Mouse (Mus musculus) forebrain, embryonic 10.5 days (tissue): ENCODE data around the gene Anp32a. TPM values are rescaled to one million over a fixed set of nuclear protein-coding genes. Genes with fewer than 3 reads are reported as not detected.

ENCODE experiments used
- DNase-seq: peaks from one replicate; pipeline ENCODE4 v3.0.0-alpha.2; 2017; ENCODE audit warnings: low spot score; ENCODE audit errors: extremely low spot score
- H3K27ac ChIP-seq: fragments of 300-500 bp; sonication (generic); 2 replicates; pipeline ENCODE4 v1.5.1; 2016; ENCODE audit warnings: mild to moderate bottlenecking
- H3K27me3 ChIP-seq: fragments of 300-500 bp; sonication (generic); 2 replicates; pipeline ENCODE4 v1.6.1; 2016; ENCODE audit warnings: mild to moderate bottlenecking; ENCODE audit not compliant: poor library complexity, severe bottlenecking
- H3K36me3 ChIP-seq: fragments of 300-500 bp; sonication (generic); replicated peaks from 2 replicates; pipeline ENCODE4 v1.6.1; 2016; ENCODE audit warnings: mild to moderate bottlenecking, moderate library complexity
- H3K4me1 ChIP-seq: fragments of 300-500 bp; sonication (generic); 2 replicates; pipeline ENCODE4 v1.6.1; 2016
- H3K4me3 ChIP-seq: fragments of 300-500 bp; sonication (generic); 2 replicates; pipeline ENCODE4 v1.5.1; 2016; ENCODE audit warnings: mild to moderate bottlenecking, moderate library complexity
- H3K9me3 ChIP-seq: fragments of 300-500 bp; sonication (generic); 2 replicates; pipeline ENCODE4 v1.6.1; 2016; ENCODE audit warnings: mild to moderate bottlenecking, moderate library complexity
- WGBS: fragments of 180-500 bp; shearing (Covaris S2); methylation state at CpG from one replicate; pipeline ENCODE4 v1.1.7; 2016; 5-methylcytosine and 5-hydroxymethylcytosine counted together
- polyA plus RNA-seq: library from polyadenylated mRNA; unstranded; fragments of >200 nt; fragmentation: Nextera tagmentation; extraction: Ambion mirVana; gene quantifications from 2 replicates; pipeline ENCODE4 v1.2.1, GENCODE M21; 2016

The Anp32a gene
- polyA plus RNA-seq, 1 experiment from 2014 or later, result 224 TPM

DNA sequence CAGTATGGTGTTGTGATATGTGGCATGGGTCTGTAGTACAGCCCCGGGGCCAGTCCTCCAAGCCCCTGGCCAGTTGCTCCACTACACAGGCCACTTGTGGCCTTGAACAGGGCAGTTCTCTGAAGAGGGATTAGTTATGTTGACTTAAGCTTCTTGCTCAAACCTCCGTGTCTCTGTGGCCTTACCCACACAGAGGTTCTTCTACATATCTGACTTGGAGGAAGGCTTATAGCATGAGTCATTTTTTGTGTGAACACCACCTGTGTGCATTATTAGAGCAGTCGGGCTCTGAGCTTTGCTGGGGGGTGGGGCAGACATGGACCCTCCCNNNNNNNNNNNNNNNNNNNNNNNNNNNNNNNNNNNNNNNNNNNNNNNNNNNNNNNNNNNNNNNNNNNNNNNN lies 33.2 kb downstream of the Anp32a start:
- Histone ChIP-seq H3K4me3 (no peak overlapping the region), H3K36me3 (peaks cover 94% of the 10 kb centered on the region), H3K27ac (no peak overlapping the region), H3K4me1 (peaks cover 45% of the 10 kb centered on the region), H3K27me3 (no peaks in the 10 kb centered on the region), H3K9me3 (no peaks in the 10 kb centered on the region)
- 81% methylated on average over 3 of the region's 3 CpGs for WGBS
- DNase-seq, result no peak

DNA sequence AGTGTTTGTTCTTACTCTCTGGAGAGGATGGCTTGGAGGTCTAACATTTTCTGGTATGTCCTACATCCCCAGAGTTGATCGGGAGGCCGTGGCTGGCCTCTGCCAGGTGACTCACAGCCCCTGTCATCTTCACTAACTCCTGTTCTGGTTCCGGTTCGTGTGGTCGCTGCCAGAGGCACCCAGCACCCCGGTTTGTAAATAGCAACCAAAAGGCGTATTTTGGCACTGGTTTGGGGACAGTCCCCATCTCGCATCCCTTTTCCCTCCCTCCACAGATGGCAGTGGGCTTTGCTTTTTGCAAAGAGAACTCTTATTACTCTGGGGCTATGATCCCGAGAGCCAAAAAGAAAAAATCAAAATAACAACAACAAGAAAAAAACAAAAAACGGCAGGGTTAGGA lies 36.8 kb downstream of the Anp32a start:
- Histone ChIP-seq H3K9me3 (no peaks in the 10 kb centered on the region), H3K27me3 (no peaks in the 10 kb centered on the region), H3K36me3 (peaks cover 83% of the 10 kb centered on the region), H3K4me3 (no peak overlapping the region), H3K4me1 (peaks cover 25% of the 10 kb centered on the region), H3K27ac (no peak overlapping the region)
- 95% methylated on average over 10 of the region's 10 CpGs for WGBS
- DNase-seq, result no peak

DNA sequence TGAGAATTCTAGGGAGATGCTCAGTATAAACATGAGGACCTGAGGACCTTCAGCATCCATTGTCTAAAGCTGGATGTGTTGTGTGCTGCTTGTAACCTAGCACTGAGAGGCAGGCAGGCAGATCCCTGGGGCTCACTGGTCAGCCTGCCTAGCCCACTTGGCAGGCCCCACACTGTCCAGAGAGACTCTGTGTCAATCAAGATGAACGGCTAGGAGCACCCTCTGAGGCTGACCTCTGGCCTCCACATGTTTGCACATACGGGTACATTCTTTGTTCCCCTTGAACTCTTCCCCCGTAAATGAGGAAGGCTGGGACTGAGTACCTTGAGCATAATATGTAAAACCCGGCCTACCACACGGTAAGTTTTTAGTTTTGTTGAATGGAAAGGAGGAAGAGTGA lies 39.3 kb downstream of the Anp32a start:
- no peaks in the 10 kb centered on the region for H3K9me3 ChIP-seq
- 79% methylated on average over 5 of the region's 5 CpGs for WGBS
- H3K27me3 ChIP-seq, result no peaks in the 10 kb centered on the region
- peaks cover 58% of the 10 kb centered on the region for H3K36me3 ChIP-seq
- DNase-seq, result no peak
- no peak overlapping the region for H3K27ac ChIP-seq
- peaks cover 12% of the 10 kb centered on the region; the same call in 1 of the 2 replicates for H3K4me1 ChIP-seq
- no peak overlapping the region for H3K4me3 ChIP-seq

DNA sequence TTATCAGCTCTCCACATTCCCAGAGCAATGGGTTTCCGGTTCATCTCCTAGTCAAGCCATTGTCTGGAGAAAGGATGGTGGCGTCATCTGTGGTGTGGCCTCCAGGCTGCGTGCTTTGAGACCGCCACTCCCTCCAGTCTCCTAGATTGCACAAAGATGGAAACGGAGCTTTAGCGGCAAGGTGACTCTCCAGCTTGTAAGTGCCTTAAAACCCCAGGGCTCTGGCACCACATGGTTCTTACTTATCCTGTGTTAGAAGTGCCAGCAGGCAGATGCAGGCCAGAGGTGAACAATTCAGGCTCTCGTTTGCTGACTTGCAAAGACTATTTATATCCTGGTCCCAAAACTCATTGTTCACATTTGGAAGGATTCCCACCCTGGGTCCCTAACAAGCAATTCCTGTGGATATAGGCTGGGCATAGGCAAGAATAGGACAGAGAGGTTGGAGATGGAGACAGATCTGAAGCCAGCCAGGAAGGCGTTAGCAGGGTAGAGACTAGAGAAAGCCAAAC lies 40.4 kb downstream of the Anp32a start:
- no peak for DNase-seq
- H3K9me3 ChIP-seq, result no peaks in the 10 kb centered on the region
- H3K36me3 ChIP-seq, result peaks cover 47% of the 10 kb centered on the region
- no peak overlapping the region for H3K27ac ChIP-seq
- H3K4me1 ChIP-seq, result peaks cover 15% of the 10 kb centered on the region; the same call in 1 of the 2 replicates
- 65% methylated on average over 8 of the region's 8 CpGs for WGBS
- no peak overlapping the region for H3K4me3 ChIP-seq
- H3K27me3 ChIP-seq, result no peaks in the 10 kb centered on the region

DNA sequence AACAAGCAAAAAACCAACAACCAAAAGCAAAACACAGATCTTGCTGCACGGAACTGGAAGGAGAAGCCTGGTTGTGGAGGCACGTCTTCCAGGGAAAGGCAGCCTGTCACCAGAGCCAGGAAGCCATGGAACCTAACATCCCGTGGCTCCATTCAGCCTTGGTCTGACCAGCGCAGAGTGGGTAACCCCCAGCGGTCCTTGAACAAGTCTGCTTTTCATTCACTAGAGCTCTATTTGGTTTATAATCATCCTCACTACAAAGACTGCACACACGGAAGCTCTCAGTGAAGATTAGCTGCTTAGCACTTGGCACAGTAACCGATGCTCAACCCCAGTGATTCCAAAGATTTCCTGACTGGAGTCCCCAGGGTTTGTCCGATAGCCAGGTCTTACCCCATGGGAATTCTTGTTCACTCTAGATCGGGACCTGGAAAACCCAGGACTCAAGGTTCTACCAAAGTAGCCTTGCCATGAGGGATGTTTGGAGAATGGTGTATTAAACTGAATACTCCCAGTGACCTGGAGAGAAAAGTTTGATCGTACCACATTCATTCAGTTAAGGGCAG lies 41.5 kb downstream of the Anp32a start:
- no peak overlapping the region for H3K27ac ChIP-seq
- no peak for DNase-seq
- peaks cover 15% of the 10 kb centered on the region; the same call in 1 of the 2 replicates for H3K4me1 ChIP-seq
- peaks cover 36% of the 10 kb centered on the region for H3K36me3 ChIP-seq
- no peak overlapping the region for H3K4me3 ChIP-seq
- H3K9me3 ChIP-seq, result no peaks in the 10 kb centered on the region
- WGBS, result 82% methylated on average over 10 of the region's 10 CpGs
- H3K27me3 ChIP-seq, result no peaks in the 10 kb centered on the region

GRCm38 (mm10) chr9:62385062-62385461 lies 44.0 kb downstream of the Anp32a start:
- Histone ChIP-seq H3K4me3 (no peak overlapping the region), H3K4me1 (peaks cover 15% of the 10 kb centered on the region; the same call in 1 of the 2 replicates), H3K36me3 (peaks cover 13% of the 10 kb centered on the region), H3K9me3 (no peaks in the 10 kb centered on the region), H3K27ac (no peak overlapping the region), H3K27me3 (no peaks in the 10 kb centered on the region)
- 92% methylated on average over 6 of the region's 6 CpGs for WGBS
- DNase-seq, result no peak

- H3K4me3 ChIP-seq, result no peak overlapping the region
- H3K9me3 ChIP-seq, result no peaks in the 10 kb centered on the region
- peaks cover 12% of the 10 kb centered on the region; the same call in 1 of the 2 replicates for H3K4me1 ChIP-seq
- no peak overlapping the region for H3K27ac ChIP-seq
- H3K36me3 ChIP-seq, result peaks cover 4% of the 10 kb centered on the region
- no peak for DNase-seq
- no peaks in the 10 kb centered on the region for H3K27me3 ChIP-seq
- WGBS, result 94% methylated on average over 4 of the region's 4 CpGs
Observed at GRCm38 (mm10) chr9:62385727-62386518, 44.8 kb downstream of the Anp32a start.

- Histone ChIP-seq H3K36me3 (no peaks in the 10 kb centered on the region), H3K9me3 (no peaks in the 10 kb centered on the region), H3K4me3 (no peak overlapping the region), H3K27ac (no peak overlapping the region), H3K27me3 (no peaks in the 10 kb centered on the region), H3K4me1 (peaks cover 3% of the 10 kb centered on the region; the same call in 1 of the 2 replicates)
- no peak for DNase-seq
- 75% methylated on average over 9 of the region's 9 CpGs for WGBS
Observed at GRCm38 (mm10) chr9:62389735-62390134, 48.6 kb downstream of the Anp32a start.

- whole genome bisulfite sequencing, result 80% methylated on average over 2 of the region's 2 CpGs
- H3K4me3 ChIP-seq, result no peak overlapping the region
- no peaks in the 10 kb centered on the region for H3K4me1 ChIP-seq
- no peaks in the 10 kb centered on the region for H3K36me3 ChIP-seq
- no peaks in the 10 kb centered on the region for H3K9me3 ChIP-seq
- DNase-seq, result no peak
- no peaks in the 10 kb centered on the region for H3K27me3 ChIP-seq
- H3K27ac ChIP-seq, result no peak overlapping the region
Observed at GRCm38 (mm10) chr9:62393531-62393930, 52.4 kb downstream of the Anp32a start.

DNA sequence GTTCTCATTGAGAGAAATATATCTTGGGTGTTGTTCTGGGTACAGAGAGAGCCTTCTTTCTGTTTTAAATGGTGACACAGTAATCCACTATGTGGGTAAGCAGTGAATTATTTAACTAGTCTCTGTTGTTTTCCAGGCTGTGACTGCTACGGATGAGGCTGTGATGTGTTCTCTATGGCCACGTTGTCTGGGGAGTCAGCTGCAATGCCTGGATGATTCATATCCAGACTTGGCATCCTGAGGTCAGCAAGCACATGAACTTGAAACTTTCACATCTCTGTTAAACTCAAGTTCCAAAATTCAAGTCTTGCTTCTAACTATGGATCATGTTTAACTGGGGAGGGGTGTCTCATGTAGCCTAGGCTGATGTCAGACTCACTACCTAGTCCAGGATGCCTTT lies 53.1 kb downstream of the Anp32a start:
- Histone ChIP-seq H3K4me3 (no peak overlapping the region), H3K27ac (no peak overlapping the region), H3K27me3 (no peaks in the 10 kb centered on the region), H3K4me1 (no peaks in the 10 kb centered on the region), H3K36me3 (no peaks in the 10 kb centered on the region), H3K9me3 (no peaks in the 10 kb centered on the region)
- no peak for DNase-seq
- WGBS, result 77% methylated on average over 2 of the region's 2 CpGs

DNA sequence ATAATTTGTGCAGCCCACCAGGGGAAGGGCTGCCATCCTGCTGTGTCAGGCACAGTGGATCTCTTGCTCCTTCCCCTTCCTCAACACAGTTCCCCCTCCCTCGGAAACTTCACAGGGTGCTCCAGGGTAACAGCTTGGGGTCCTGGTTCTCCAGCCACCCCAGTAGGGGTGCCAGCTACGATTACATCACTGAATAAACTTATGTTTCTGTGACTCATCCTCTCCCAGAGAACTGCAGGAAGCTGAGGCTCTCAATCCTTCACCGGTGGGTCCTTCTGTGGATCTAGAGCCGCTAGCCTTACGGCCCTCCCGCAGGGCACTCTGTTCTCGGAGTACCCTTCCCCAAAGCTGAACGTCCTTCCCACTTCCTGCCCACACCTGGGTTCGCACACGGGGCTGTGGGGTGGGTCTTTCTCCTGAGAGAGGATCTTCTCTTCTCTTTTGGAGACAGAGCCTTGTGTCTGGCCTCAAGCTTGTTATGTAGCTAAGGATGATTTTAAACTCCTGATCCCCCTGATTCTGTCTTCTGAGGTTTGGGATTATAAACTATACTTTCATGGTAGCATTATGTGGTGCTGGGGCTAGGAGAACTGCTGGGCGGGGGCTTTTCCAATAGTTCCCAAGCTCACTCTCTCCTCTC lies 59.6 kb downstream of the Anp32a start:
- 73% methylated on average over 11 of the region's 11 CpGs for whole genome bisulfite sequencing
- Histone ChIP-seq H3K9me3 (no peaks in the 10 kb centered on the region), H3K4me1 (peaks cover 15% of the 10 kb centered on the region), H3K27ac (no peak overlapping the region), H3K4me3 (no peak overlapping the region), H3K27me3 (no peaks in the 10 kb centered on the region), H3K36me3 (no peaks in the 10 kb centered on the region)
- DNase-seq, result no peak

DNA sequence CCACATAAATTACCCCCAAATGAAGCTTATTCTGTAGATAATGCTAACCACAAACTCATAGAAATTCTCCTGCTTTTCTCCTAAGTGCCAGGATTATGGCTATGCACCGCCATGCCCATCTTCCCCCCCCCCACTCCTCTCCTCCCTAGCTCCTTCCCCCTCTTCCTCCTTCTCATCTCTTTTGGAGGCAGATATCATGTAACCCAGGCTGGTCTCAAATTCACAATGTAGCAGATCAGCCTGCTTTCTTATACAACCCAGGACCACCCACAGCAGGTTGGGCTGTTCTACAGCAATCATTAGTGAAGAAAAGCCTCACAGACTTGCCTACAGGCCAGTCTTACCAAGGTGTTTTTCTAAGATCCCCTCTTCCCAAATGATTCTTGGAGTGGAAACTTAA lies 60.5 kb downstream of the Anp32a start:
- WGBS, result 90% methylated on average over 1 of the region's 1 CpGs
- H3K4me3 ChIP-seq, result no peak overlapping the region
- H3K36me3 ChIP-seq, result no peaks in the 10 kb centered on the region
- H3K27me3 ChIP-seq, result no peaks in the 10 kb centered on the region
- H3K9me3 ChIP-seq, result no peaks in the 10 kb centered on the region
- no peak for DNase-seq
- no peak overlapping the region for H3K27ac ChIP-seq
- peaks cover 15% of the 10 kb centered on the region for H3K4me1 ChIP-seq
